Mouse (Mus musculus): ENCODE results near the gene Gm21860.

- TF ChIP-seq CTCF (IDR thresholded peaks at IDR 0.05; ENCODE audit: borderline replicate concordance, insufficient read depth, low read depth, low read length) (no peak), POLR2A (IDR thresholded peaks at IDR 0.05; ENCODE audit: borderline replicate concordance, insufficient read depth, low read length) (no peak)
Observed at GRCm38 (mm10) chrY:90743811-90744220, 10.8 kb downstream of the Gm21860 start.

Measured in cerebellum, adult 2 months (tissue).